Mouse (Mus musculus): ENCODE measurements around the gene Rnf212b. TPM values are rescaled to one million over a fixed set of nuclear protein-coding genes. Genes with fewer than 3 reads are reported as not detected.

The Rnf212b gene
- polyA plus RNA-seq, 1 experiment = not detected

Other genes starting within 250 kb of the Rnf212b start
- 3.4 and 3.5 TPM in 2 replicates for gene Ajuba, start 236.6 kb upstream of the Rnf212b start, polyA plus RNA-seq (2012; rRNA removed)
- 5.5 and 6.9 TPM in 2 replicates for gene 4931414P19Rik, start 208.1 kb upstream of the Rnf212b start, polyA plus RNA-seq (2012; rRNA removed)
- gene Psmb5, start 196.1 kb upstream of the Rnf212b start, polyA plus RNA-seq (2012; rRNA removed) = 182 and 183 TPM in 2 replicates
- gene Psmb11, start 192.7 kb upstream of the Rnf212b start, polyA plus RNA-seq (2012; rRNA removed) = not detected in 2 replicates
- gene Gm17606, start 173.2 kb upstream of the Rnf212b start, polyA plus RNA-seq (2012; rRNA removed) = not detected in 2 replicates
- 3.2 and 4.4 TPM in 2 replicates for gene Cdh24, start 172.8 kb upstream of the Rnf212b start, polyA plus RNA-seq (2012; rRNA removed)
- 59.2 and 60.6 TPM in 2 replicates for gene 1700123O20Rik, start 127.9 kb upstream of the Rnf212b start, polyA plus RNA-seq (2012; rRNA removed)
- 62.6 and 82.5 TPM in 2 replicates for gene Acin1, start 127.2 kb upstream of the Rnf212b start, polyA plus RNA-seq (2012; rRNA removed)
- gene Gm29776, start 115.3 kb upstream of the Rnf212b start, polyA plus RNA-seq (2012; rRNA removed) = 0.05 TPM in 1 of 2 replicates, not detected in the other
- gene Cebpe, start 102.0 kb upstream of the Rnf212b start, polyA plus RNA-seq (2012; rRNA removed) = 0.35 and 1.3 TPM in 2 replicates
- gene Slc7a8, start 32.2 kb upstream of the Rnf212b start, polyA plus RNA-seq (2012; rRNA removed) = 36.1 and 135 TPM in 2 replicates
- gene Homez, start 56.8 kb downstream of the Rnf212b start, polyA plus RNA-seq (2012; rRNA removed) = 2.5 and 3.4 TPM in 2 replicates
- 9.1 and 11.2 TPM in 2 replicates for gene Ppp1r3e, start 63.4 kb downstream of the Rnf212b start, polyA plus RNA-seq (2012; rRNA removed)
- gene Bcl2l2, start 69.2 kb downstream of the Rnf212b start, polyA plus RNA-seq (2012; rRNA removed) = 31.6 and 48.3 TPM in 2 replicates
- 0.74 TPM in 1 of 2 replicates, not detected in the other for gene Gm20521, start 69.3 kb downstream of the Rnf212b start, polyA plus RNA-seq (2012; rRNA removed)
- gene Pabpn1, start 78.4 kb downstream of the Rnf212b start, polyA plus RNA-seq (2012; rRNA removed) = 77.8 and 112 TPM in 2 replicates
- gene Slc22a17, start 99.0 kb downstream of the Rnf212b start, polyA plus RNA-seq (2012; rRNA removed) = 11.3 and 11.7 TPM in 2 replicates
- gene Efs, start 112.0 kb downstream of the Rnf212b start, polyA plus RNA-seq (2012; rRNA removed) = 3.0 and 3.5 TPM in 2 replicates
- 0.21 and 0.50 TPM in 2 replicates for gene Il25, start 118.6 kb downstream of the Rnf212b start, polyA plus RNA-seq (2012; rRNA removed)
- gene Cmtm5, start 122.1 kb downstream of the Rnf212b start, polyA plus RNA-seq (2012; rRNA removed) = 1.0 and 1.8 TPM in 2 replicates
- 0.01 and 0.07 TPM in 2 replicates for gene Myh6, start 152.8 kb downstream of the Rnf212b start, polyA plus RNA-seq (2012; rRNA removed)
- not detected in 2 replicates for gene Gm17428, start 162.8 kb downstream of the Rnf212b start, polyA plus RNA-seq (2012; rRNA removed)
- gene Myh7, start 180.5 kb downstream of the Rnf212b start, polyA plus RNA-seq (2012; rRNA removed) = 0.19 and 0.22 TPM in 2 replicates
- 17.9 and 18.3 TPM in 2 replicates for gene Ngdn, start 201.3 kb downstream of the Rnf212b start, polyA plus RNA-seq (2012; rRNA removed)

All from large intestine, adult 2 months (tissue).